Mouse (Mus musculus): ENCODE data around the gene Cdk20.

DNA sequence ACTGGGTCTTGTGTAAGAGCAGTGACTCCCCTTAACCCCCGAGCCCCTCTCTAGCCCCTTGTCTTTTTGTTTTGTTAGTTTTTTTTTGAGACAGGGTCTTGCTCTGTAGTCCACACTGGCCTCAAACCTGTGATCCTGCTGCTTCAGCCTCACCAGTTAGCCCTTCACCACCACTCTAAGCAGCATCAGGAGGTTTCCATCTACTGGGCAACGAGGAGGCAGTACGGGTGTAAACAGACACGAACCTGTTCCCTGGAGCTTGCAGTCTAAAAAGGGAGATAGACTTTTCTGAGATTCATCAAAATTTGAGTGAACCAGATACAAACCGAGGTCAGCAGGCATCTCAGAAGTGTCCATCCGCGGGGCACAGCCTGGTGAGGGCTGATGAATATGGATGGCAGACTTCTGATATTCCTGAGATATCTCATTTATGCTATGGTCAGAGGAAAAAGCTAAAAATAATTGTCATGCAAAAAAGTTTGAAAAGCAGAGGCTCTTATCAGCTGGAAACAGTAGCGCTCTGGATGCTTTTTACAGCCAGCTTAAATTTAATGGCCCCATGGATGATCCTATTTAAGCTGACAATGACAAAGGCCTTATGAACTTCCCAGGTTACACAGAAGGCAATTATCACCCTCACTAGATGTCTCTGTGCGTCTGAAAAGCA lies 13.3 kb downstream of the Cdk20 start:
- TF ChIP-seq TCF12 (IDR thresholded peaks at IDR 0.05; ENCODE audit: insufficient read depth, poor library complexity, severe bottlenecking) (no peak), E2F4 (IDR thresholded peaks at IDR 0.05; ENCODE audit: insufficient read depth) (no peak), POLR2A (IDR thresholded peaks at IDR 0.05; ENCODE audit: insufficient read length, low read depth) (no peak), POLR2AphosphoS2 (IDR thresholded peaks at IDR 0.05; ENCODE audit: insufficient read length, low read depth) (no peak), MAX (IDR thresholded peaks at IDR 0.05; ENCODE audit: low read depth) (no peak), USF1 (IDR thresholded peaks at IDR 0.05; ENCODE audit: low read depth) (no peak), SRF (IDR thresholded peaks at IDR 0.05; ENCODE audit: control insufficient read depth, insufficient read length, low read depth) (no peak), REST (IDR thresholded peaks at IDR 0.05; ENCODE audit: insufficient read depth, insufficient read length) (no peak), MYOG (IDR thresholded peaks at IDR 0.05; ENCODE audit: control insufficient read depth in 1 of 3, insufficient read depth in 1 of 3, insufficient read length in 2 of 3, low read depth in 2 of 3) (no peak)

Measured in myocyte (in vitro differentiated cells).